In genomic region chr2:160733131-160733531, GRCm38 (mm10) we compare ENCODE assay signal across 8 mouse cellular contexts. TPM values are rescaled to one million over a fixed set of nuclear protein-coding genes. Genes with fewer than 3 reads are reported as not detected.
DNase-seq lines count a peak whose midpoint lies in the region; ATAC-seq and TF ChIP-seq lines count a peak whose summit lies in the region.

No protein-coding gene starts in this region.

- no peaks in the 10 kb centered on the region for H3K9me3 ChIP-seq in hindbrain, embryonic 12.5 days (replicated peaks)
- H3K9me3 ChIP-seq in midbrain, embryonic 13.5 days, result no peaks in the 10 kb centered on the region

- peaks cover 31% of the 10 kb centered on the region for H3K36me3 ChIP-seq in hindbrain, embryonic 12.5 days
- H3K36me3 ChIP-seq in midbrain, embryonic 13.5 days, result peaks cover 40% of the 10 kb centered on the region

- peak overlapping the region; percentile 99 for H3K9ac ChIP-seq in hindbrain, embryonic 12.5 days
- peak overlapping the region; percentile 100 for H3K9ac ChIP-seq in midbrain, embryonic 13.5 days (replicated peaks)

- 64% methylated on average over 7 of the region's 7 CpGs for WGBS in hindbrain, embryonic 12.5 days
- 78% methylated on average over 7 of the region's 7 CpGs for WGBS in midbrain, embryonic 13.5 days

- H3K4me2 ChIP-seq in hindbrain, embryonic 12.5 days (replicated peaks), result peak overlapping the region; percentile 91
- H3K4me2 ChIP-seq in midbrain, embryonic 13.5 days (replicated peaks), result peak overlapping the region; percentile 98

- ATAC-seq in CD4-positive, CD25-positive, alpha-beta regulatory T cell, adult 4 months, result peak; percentile 58
- ATAC-seq in hindbrain, embryonic 12.5 days (ENCODE audit: low FRiP score), result no peak
- no peak for ATAC-seq in midbrain, embryonic 13.5 days
- ATAC-seq in megakaryocyte-erythroid progenitor cell, adult 5-6 weeks (replicated peaks; ENCODE audit: low FRiP score, low TSS enrichment, poor library complexity, severe bottlenecking), result no peak
- ATAC-seq in megakaryocyte progenitor cell, adult 5-6 weeks (replicated peaks; ENCODE audit: poor library complexity), result no peak

- peak overlapping the region; percentile 96 for H3K4me3 ChIP-seq in gastrocnemius, adult 2 months
- H3K4me3 ChIP-seq in hindbrain, embryonic 12.5 days, result peak overlapping the region; percentile 75
- H3K4me3 ChIP-seq in midbrain, embryonic 13.5 days (replicated peaks), result peak overlapping the region; percentile 92

- intact Hi-C loops in gastrocnemius, adult 2 months (cut with DNase I), result loop anchor here (5.0 kb wide), 1 partner anchor 59 kb away; no protein-coding TSS in a partner anchor

- no peak for TF ChIP-seq CTCF in gastrocnemius, adult 2 months (IDR thresholded peaks at IDR 0.05)

- H3K27me3 ChIP-seq in hindbrain, embryonic 12.5 days, result no peaks in the 10 kb centered on the region
- no peaks in the 10 kb centered on the region for H3K27me3 ChIP-seq in midbrain, embryonic 13.5 days

- no peak for DNase-seq in gastrocnemius, adult 2 months
- no peak for DNase-seq in gastrocnemius, postnatal 10 days
- no peak for DNase-seq in urinary bladder, adult 18-20 months (ENCODE audit: low spot score in 2 of 2)

- H3K27ac ChIP-seq in gastrocnemius, adult 2 months, result peak overlapping the region; percentile 94
- no peak overlapping the region for H3K27ac ChIP-seq in hindbrain, embryonic 12.5 days
- no peak overlapping the region for H3K27ac ChIP-seq in midbrain, embryonic 13.5 days

- H3K4me1 ChIP-seq in hindbrain, embryonic 12.5 days, result peaks cover 61% of the 10 kb centered on the region
- H3K4me1 ChIP-seq in midbrain, embryonic 13.5 days (replicated peaks), result peaks cover 63% of the 10 kb centered on the region

RNA-seq across cellular contexts. Expression of gene Plcg1, which starts 2.0 kb away (rescaled TPM):
- 10 to 100 TPM; 24.9 to 25.3 TPM for total RNA-seq in gastrocnemius, adult 2 months (2021)
- total RNA-seq in gastrocnemius, postnatal 10 days (2021), result 10 to 100 TPM; 43.3 to 64.5 TPM
- 10 to 100 TPM; 56.4 to 66.8 TPM for polyA plus RNA-seq in CD4-positive, CD25-positive, alpha-beta regulatory T cell, adult 4 months (2017; shearing (Covaris generic))
- polyA plus RNA-seq in hindbrain, embryonic 12.5 days (2016; fragmentation: Nextera tagmentation; extraction: Ambion mirVana), result 119 and 122 TPM in 2 replicates
- 68.2 and 74.3 TPM in 2 replicates for polyA plus RNA-seq in midbrain, embryonic 13.5 days (2015; fragmentation: Nextera tagmentation; extraction: Ambion mirVana)
- total RNA-seq in megakaryocyte-erythroid progenitor cell, adult 5-6 weeks (2014; fragmentation: Nextera tagmentation), result 18.8 and 20.7 TPM in 2 replicates
- total RNA-seq in megakaryocyte-erythroid progenitor cell, adult 5-6 weeks (2017), result 14.7 and 19.3 TPM in 2 replicates
- 5.8 and 9.7 TPM in 2 replicates for total RNA-seq in megakaryocyte progenitor cell, adult 5-6 weeks (2015)
- total RNA-seq in megakaryocyte progenitor cell, adult 5-6 weeks (2017), result 19.5 and 24.5 TPM in 2 replicates
